Mouse (Mus musculus): ENCODE measurements around the gene Rsad1.

GRCm38 (mm10) chr11:94571850-94572249 lies 22.8 kb upstream of the Rsad1 start:
- TF ChIP-seq CTCF (IDR thresholded peaks at IDR 0.05; ENCODE audit: extremely low read depth, insufficient read length, insufficient replicate concordance, low read depth, low read length) (no peak), POLR2A (IDR thresholded peaks at IDR 0.05; ENCODE audit: low read depth, low read length) (no peak)

All from small intestine, adult 2 months (tissue).